Mouse (Mus musculus) lung, postnatal 0 days (tissue): Measurements from ENCODE around the gene Fam184a. TPM values are rescaled to one million over a fixed set of nuclear protein-coding genes. Genes with fewer than 3 reads are reported as not detected.
"Not testable (repeated sequence)": the region's sequence is repeated elsewhere in the genome, so short reads cannot be mapped to it uniquely, and the experiment has no call there.

Experiments
- ATAC-seq: fragments of 200-750 bp; cut with Nextera tagmentation; 2 replicates; pipeline ENCODE4 v1.8.0; 2017; ENCODE audit warnings: moderate library complexity
- DNase-seq: peaks from one replicate; pipeline ENCODE4 v3.0.0-alpha.2; 2016; ENCODE audit warnings: low spot score
- H3K27ac ChIP-seq: fragments of 300-500 bp; sonication (generic); 2 replicates; pipeline ENCODE4 v1.5.1; 2014; ENCODE audit warnings: antibody characterized with exemption, mild to moderate bottlenecking, low read length, mixed read lengths
- H3K27me3 ChIP-seq: fragments of 300-500 bp; sonication (generic); replicated peaks from 2 replicates; pipeline ENCODE4 v1.6.1; 2014; ENCODE audit warnings: low read length, mixed read lengths; ENCODE audit not compliant: insufficient read depth
- H3K36me3 ChIP-seq: fragments of 300-500 bp; sonication (generic); 2 replicates; pipeline ENCODE4 v1.6.1; 2014; ENCODE audit warnings: low read length, mixed read lengths; ENCODE audit not compliant: insufficient read depth
- H3K4me1 ChIP-seq: fragments of 300-500 bp; sonication (generic); 2 replicates; pipeline ENCODE4 v1.6.1; 2014; ENCODE audit warnings: antibody characterized with exemption, low read depth, low read length, mixed read lengths; ENCODE audit not compliant: insufficient read depth
- H3K4me2 ChIP-seq: fragments of 300-500 bp; sonication (generic); replicated peaks from 2 replicates; pipeline ENCODE4 v1.6.1; 2014; ENCODE audit warnings: low read depth, mild to moderate bottlenecking, low read length, moderate library complexity, mixed read lengths
- H3K4me3 ChIP-seq: fragments of 300-500 bp; sonication (generic); 2 replicates; pipeline ENCODE4 v1.5.1; 2014; ENCODE audit warnings: low read depth, low read length
- H3K9ac ChIP-seq: fragments of 300-500 bp; sonication (generic); replicated peaks from 2 replicates; pipeline ENCODE4 v1.6.1; 2014; ENCODE audit warnings: low read depth, mild to moderate bottlenecking
- H3K9me3 ChIP-seq: fragments of 300-500 bp; sonication (generic); 2 replicates; pipeline ENCODE4 v1.6.1; 2016; ENCODE audit warnings: low read length, mixed read lengths
- CTCF ChIP-seq: IDR thresholded peaks from 2 replicates; pipeline ENCODE4 v1.5.1; 2016; ENCODE audit warnings: antibody characterized with exemption, mild to moderate bottlenecking
- EP300 ChIP-seq: IDR thresholded peaks from 2 replicates; pipeline ENCODE4 v1.6.1; 2016; ENCODE audit warnings: antibody characterized with exemption, mild to moderate bottlenecking, control low read depth
- WGBS: fragments of 180-500 bp; shearing (Covaris S2); extraction: QIAGEN DNeasy Blood & Tissue Kit; methylation state at CpG from one replicate; pipeline ENCODE4 v1.1.7; 2014; 5-methylcytosine and 5-hydroxymethylcytosine counted together
- polyA plus RNA-seq: library from polyadenylated mRNA; unstranded; fragments of >200 nt; fragmentation: Nextera tagmentation; extraction: Ambion mirVana; gene quantifications from 2 replicates; pipeline ENCODE4 v1.2.1, GENCODE M21; 2015

The Fam184a gene
- polyA plus RNA-seq, 1 experiment from 2014 or later, result 6.4 TPM

DNA sequence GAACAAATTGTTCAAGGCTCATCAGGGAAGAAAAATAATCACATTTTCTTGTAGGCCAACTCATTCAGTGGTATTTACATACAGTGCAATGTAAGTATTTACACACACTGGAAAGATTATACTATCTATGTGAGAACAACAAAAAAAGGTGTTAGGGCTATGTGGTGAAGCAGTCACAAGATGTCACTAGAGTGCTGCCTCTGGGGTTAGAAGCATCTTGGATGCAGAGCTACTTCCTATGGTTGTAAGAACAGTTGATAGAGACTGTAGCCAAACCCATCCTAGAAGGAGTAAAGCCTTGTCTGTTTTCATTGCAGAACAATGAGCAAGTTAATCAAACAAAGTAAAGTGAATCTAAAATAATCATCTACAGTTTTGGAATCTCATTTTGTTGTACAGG, 109.4 kb downstream of the Fam184a start:
- no peaks in the 10 kb centered on the region for H3K27me3 ChIP-seq
- H3K4me2 ChIP-seq, result no peak overlapping the region
- no peaks in the 10 kb centered on the region for H3K36me3 ChIP-seq
- no peaks in the 10 kb centered on the region for H3K4me1 ChIP-seq
- H3K9me3 ChIP-seq, result no peaks in the 10 kb centered on the region
- H3K9ac ChIP-seq, result no peak overlapping the region
- no peak overlapping the region for H3K27ac ChIP-seq
- H3K4me3 ChIP-seq, result no peak overlapping the region
- no peak for TF ChIP-seq EP300
- peak; percentile 86 for TF ChIP-seq CTCF
- ATAC-seq, result peak; percentile 43; the same call in 1 of the 2 replicates
- peak; percentile 72 for DNase-seq

DNA sequence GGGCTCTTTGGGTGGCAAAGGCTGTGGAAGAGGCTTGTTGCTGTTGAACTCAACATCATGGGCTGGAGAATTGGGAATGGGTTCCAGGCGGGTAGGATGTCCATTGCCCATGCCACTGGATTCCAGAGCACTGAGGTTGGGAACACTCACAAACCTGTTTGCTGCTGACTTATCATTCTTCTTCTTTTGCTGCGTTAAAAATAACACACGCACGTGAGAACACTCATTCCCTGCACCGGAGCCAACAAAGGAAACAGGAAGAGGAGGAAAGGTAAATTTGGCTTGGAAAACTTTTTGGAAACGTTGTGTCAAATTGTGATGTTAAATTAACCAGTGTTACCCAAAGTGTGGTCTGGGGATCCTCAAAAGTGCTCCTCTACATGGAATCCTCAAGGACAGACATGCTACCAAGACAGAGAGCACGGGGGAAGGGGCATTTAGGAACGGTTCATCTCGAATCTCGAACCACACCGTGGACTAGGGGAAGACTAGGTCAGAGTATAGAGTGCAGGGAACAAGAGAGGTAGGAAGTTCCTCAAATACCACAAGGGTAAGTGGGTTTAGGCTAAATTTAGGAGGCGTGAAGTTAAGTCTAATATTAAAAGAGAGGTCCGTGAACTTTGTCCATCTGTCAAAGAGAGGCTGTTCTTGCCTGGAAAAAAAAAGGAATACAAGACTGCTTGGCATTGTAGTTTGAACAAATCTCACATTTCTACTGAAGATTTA, 115.5 kb downstream of the Fam184a start:
- WGBS, result 65% methylated on average over 13 of the region's 13 CpGs

DNA sequence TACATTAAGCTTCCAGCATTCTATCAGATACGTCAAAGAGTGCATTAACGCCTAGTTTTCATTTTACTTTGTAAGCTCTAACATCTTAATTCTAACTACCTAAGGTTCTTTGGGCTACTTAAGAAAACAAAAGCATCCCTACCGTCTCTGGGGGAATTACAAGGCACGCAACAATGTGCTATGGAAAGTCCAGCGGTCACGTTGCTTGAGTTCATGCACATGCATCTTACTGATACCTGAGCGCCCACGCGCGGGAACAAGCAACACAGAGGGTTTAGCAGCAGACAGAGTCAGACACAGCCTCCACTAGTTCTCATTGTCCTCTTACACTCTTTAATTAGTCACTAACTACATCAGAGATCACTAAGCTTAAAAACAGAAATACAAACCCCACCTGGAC, 116.8 kb downstream of the Fam184a start:
- no peak overlapping the region for H3K9ac ChIP-seq
- ATAC-seq (no peak), DNase-seq (no peak)
- no peak overlapping the region for H3K4me2 ChIP-seq
- no peaks in the 10 kb centered on the region for H3K9me3 ChIP-seq
- TF ChIP-seq CTCF (no peak), EP300 (no peak)
- H3K27me3 ChIP-seq, result no peaks in the 10 kb centered on the region
- no peak overlapping the region for H3K4me3 ChIP-seq
- no peaks in the 10 kb centered on the region for H3K4me1 ChIP-seq
- no peaks in the 10 kb centered on the region for H3K36me3 ChIP-seq
- WGBS, result 80% methylated on average over 10 of the region's 10 CpGs
- H3K27ac ChIP-seq, result no peak overlapping the region

More for the DNA sequence above, 115.5 kb downstream of the Fam184a start:
- TF ChIP-seq EP300 (no peak), CTCF (no peak)
- H3K9ac ChIP-seq, result no peak overlapping the region
- DNase-seq (no peak), ATAC-seq (no peak)
- no peaks in the 10 kb centered on the region for H3K9me3 ChIP-seq
- H3K27ac ChIP-seq, result no peak overlapping the region
- no peak overlapping the region for H3K4me2 ChIP-seq
- H3K4me3 ChIP-seq, result no peak overlapping the region
- H3K36me3 ChIP-seq, result no peaks in the 10 kb centered on the region
- no peaks in the 10 kb centered on the region for H3K4me1 ChIP-seq
- no peaks in the 10 kb centered on the region for H3K27me3 ChIP-seq

DNA sequence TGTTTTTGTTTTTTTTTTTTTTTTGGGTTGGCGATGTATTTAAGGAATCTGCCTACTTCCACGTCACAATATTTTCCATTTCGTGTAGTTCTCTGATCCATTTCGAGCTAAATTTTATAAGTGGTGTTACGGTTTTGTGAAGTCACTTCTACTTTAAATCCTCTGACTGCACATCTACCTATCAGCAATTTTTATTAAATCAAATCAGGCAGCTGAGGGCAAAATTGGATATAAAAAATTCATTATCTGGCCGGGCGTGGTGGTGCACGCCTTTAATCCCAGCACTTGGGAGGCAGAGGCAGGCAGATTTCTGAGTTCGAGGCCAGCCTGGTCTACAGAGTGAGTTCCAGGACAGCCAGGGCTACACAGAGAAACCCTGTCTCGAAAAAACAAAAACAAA, 120.6 kb downstream of the Fam184a start, which contains the start of gene Mcm9:
TSS of gene Mcm9 (minus strand) at position 101 of the 400 bp plus-strand sequence.
- not testable (repeated sequence) for DNase-seq

DNA sequence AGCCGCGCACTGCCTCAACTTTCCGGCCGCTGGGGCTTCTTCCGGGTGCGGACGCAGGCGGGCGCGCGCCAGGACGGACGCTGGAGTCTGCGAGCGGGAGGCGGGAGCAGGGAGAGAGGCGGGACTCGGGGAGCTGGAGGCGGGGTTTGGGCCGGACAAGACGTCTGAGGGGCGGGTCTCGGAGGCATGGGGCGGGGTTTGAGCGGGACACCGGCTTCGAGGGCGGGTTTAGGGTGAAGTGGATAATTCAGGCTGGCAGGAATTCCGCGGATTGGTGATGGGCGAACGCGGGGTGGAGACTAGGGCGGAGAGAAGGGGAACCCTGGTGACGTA, 121.0 kb downstream of the Fam184a start:
- Histone ChIP-seq H3K4me2 (peak overlapping the region; percentile 52), H3K4me1 (no peaks in the 10 kb centered on the region), H3K9me3 (no peaks in the 10 kb centered on the region), H3K9ac (peak overlapping the region; percentile 48), H3K36me3 (no peaks in the 10 kb centered on the region), H3K27ac (peak overlapping the region; percentile 89), H3K4me3 (peak overlapping the region; percentile 82), H3K27me3 (no peaks in the 10 kb centered on the region)
- WGBS, result under 1% methylated on average over 35 of the region's 35 CpGs
- peak; percentile 97 for ATAC-seq
- peak; percentile 99 for DNase-seq
- TF ChIP-seq CTCF (no peak; the same call in 1 of the 2 replicates), EP300 (no peak)

More for the DNA sequence above, 120.6 kb downstream of the Fam184a start, which contains the start of gene Mcm9:
- Histone ChIP-seq H3K4me3 (peak within 1 kb of the TSS; percentile 82), H3K4me2 (peak within 1 kb of the TSS; percentile 52), H3K27ac (peak within 1 kb of the TSS; percentile 89), H3K9ac (peak within 1 kb of the TSS; percentile 48)
- 55% methylated on average over 10 of the region's 10 CpGs for WGBS
- H3K27me3 ChIP-seq, H3K36me3 ChIP-seq, ATAC-seq, H3K4me1 ChIP-seq, H3K9me3 ChIP-seq: not testable (repeated sequence)

DNA sequence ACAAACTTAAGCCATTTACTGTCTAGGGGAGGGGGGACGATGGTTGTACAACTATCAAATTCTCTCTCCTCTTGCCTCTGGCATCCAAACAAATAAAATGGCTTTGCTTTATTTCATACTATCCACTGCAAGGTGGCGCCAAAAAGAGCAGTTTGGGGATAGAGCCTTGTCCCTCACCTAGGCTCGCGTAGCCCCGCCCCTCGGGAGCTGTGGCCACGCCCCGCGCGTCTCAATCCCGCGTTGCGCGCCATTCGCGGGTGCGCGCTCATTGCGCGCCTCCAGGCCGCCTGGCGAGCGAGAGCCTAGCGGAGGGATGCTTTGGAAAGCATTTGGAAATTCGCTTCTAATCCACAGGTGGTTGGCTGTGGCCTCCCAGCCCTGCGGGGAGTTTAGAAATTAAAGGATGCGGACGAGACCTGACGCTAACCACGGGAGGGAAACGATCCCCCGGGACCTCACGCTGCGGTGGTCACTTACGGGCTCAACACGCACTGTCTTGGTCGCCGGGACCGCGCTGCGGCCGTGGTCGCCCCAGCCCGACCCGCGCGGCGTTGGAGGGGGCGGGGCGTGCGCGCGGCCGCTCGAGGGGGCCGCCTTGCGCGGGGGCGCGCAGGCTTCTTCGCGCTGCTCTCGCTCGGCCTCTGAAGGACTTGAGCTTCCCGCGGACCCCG, 121.5 kb downstream of the Fam184a start:
- DNase-seq, result peak; percentile 91
- H3K9me3 ChIP-seq, result no peaks in the 10 kb centered on the region
- H3K9ac ChIP-seq, result peak overlapping the region; percentile 48
- peak; percentile 66 for TF ChIP-seq CTCF
- TF ChIP-seq EP300, result no peak
- peak; percentile 83 for ATAC-seq
- H3K27ac ChIP-seq, result peak overlapping the region; percentile 89
- no peaks in the 10 kb centered on the region for H3K4me1 ChIP-seq
- H3K27me3 ChIP-seq, result no peaks in the 10 kb centered on the region
- H3K4me2 ChIP-seq, result peak overlapping the region; percentile 52
- H3K36me3 ChIP-seq, result no peaks in the 10 kb centered on the region
- peak overlapping the region; percentile 82 for H3K4me3 ChIP-seq
- under 1% methylated on average over 63 of the region's 67 CpGs for WGBS
